In the genomic region with DNA sequence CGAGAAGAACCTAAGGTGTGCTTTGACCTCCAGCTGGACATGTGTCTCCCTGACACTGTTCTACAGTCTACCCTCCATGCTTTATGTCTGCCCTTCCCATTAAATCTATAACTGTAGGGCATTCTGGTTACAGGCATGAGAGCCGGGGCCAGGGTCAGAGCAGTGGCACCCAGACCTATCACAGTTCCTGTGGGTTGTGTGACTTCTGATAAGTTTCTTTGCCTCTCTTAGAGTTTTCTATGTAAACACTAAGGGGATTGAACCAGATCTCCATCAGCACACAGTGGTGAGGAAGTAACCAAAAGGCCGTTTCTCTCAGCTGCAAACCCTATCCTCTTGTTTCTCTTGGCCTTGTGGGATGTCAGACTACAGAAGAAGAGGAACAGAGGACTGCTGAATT, we compare ENCODE assay signal across 29 mouse cellular contexts. TPM values are rescaled to one million over a fixed set of nuclear protein-coding genes. Genes with fewer than 3 reads are reported as not detected.
DNase-seq lines count a peak whose midpoint lies in the region; ATAC-seq lines count a peak whose summit lies in the region.
"Had no signal": no experiment of that assay in that cellular context is flagged by ENCODE, and none has a peak within 500 bp of the region (broad histone marks: within the 10 kb centered on the region; RNA-seq: fewer than 3 reads in every experiment).

No protein-coding gene starts in this region.

- peaks cover 5% of the 10 kb centered on the region for H3K4me1 ChIP-seq in forebrain, embryonic 10.5 days
- H3K4me1 ChIP-seq in forebrain, embryonic 11.5 days (replicated peaks; ENCODE audit: control insufficient read depth, insufficient read depth, low read length): no peaks in the 10 kb centered on the region
- peaks cover 3% of the 10 kb centered on the region; the same call in 1 of the 2 replicates for H3K4me1 ChIP-seq in hindbrain, embryonic 10.5 days (replicated peaks)
- H3K4me1 ChIP-seq in hindbrain, embryonic 12.5 days: no peaks in the 10 kb centered on the region
- H3K4me1 ChIP-seq in liver, embryonic 13.5 days (replicated peaks): peaks cover 52% of the 10 kb centered on the region
- H3K4me1 ChIP-seq: neural tube, embryonic 12.5 days had no signal

- ATAC-seq in forebrain, embryonic 11.5 days (replicated peaks; ENCODE audit: low FRiP score): no peak
- no peak for ATAC-seq in hindbrain, embryonic 12.5 days (ENCODE audit: low FRiP score)
- ATAC-seq in liver, embryonic 13.5 days (ENCODE audit: low read depth): peak; percentile 67
- ATAC-seq in megakaryocyte-erythroid progenitor cell, adult 5-6 weeks (replicated peaks; ENCODE audit: low FRiP score, low TSS enrichment, poor library complexity, severe bottlenecking): peak; percentile 56; the same call in 1 of the 2 replicates
- ATAC-seq: intestine, embryonic 16.5 days; midbrain, embryonic 16.5 days; Patski had no signal

- H3K4me2 ChIP-seq in forebrain, embryonic 11.5 days (ENCODE audit: low read depth, low read length, severe bottlenecking): no peak overlapping the region
- H3K4me2 ChIP-seq in hindbrain, embryonic 12.5 days (replicated peaks): no peak overlapping the region
- 0 out of 2 replicates have a peak overlapping the region, but pooled peaks have one; percentile 2 for H3K4me2 ChIP-seq in liver, embryonic 13.5 days
- H3K4me2 ChIP-seq: embryonic facial prominence, embryonic 12.5 days; heart, embryonic 13.5 days; limb, embryonic 13.5 days; midbrain, embryonic 11.5 days; neural tube, embryonic 12.5 days had no signal

- intact Hi-C loops in left cerebral cortex, postnatal 10 days (cut with DNase I): no loop called here

- no peak for DNase-seq in forebrain, embryonic 10.5 days (ENCODE audit: extremely low spot score, low spot score)
- DNase-seq in forebrain, embryonic 11.5 days (ENCODE audit: low spot score): no peak
- no peak for DNase-seq in hindbrain, embryonic 10.5 days (ENCODE audit: low spot score)
- no peak for DNase-seq in liver, embryonic 13.5 days
- DNase-seq in left cerebral cortex, postnatal 10 days (ENCODE audit: extremely low spot score in 1 of 2, low spot score in 2 of 2): no peak
- no peak for DNase-seq in ovary, postnatal 10 days (ENCODE audit: low spot score)
- DNase-seq: adrenal gland, postnatal 10 days; cerebellum, adult 8-10 months; cerebellum, postnatal 25 days; embryo, embryonic 11 days; gastrocnemius, postnatal 25 days; heart, postnatal 10 days; kidney, postnatal 14 days; layer of hippocampus, adult 9-11 months; lung, adult 2 months; lung, postnatal 14 days; thymus, adult 2 months; thymus, postnatal 36 days had no signal

- H3K9me3 ChIP-seq in forebrain, embryonic 10.5 days: no peaks in the 10 kb centered on the region
- H3K9me3 ChIP-seq in forebrain, embryonic 11.5 days (ENCODE audit: control insufficient read depth, low read length): no peaks in the 10 kb centered on the region
- no peaks in the 10 kb centered on the region for H3K9me3 ChIP-seq in hindbrain, embryonic 10.5 days
- no peaks in the 10 kb centered on the region for H3K9me3 ChIP-seq in hindbrain, embryonic 12.5 days (replicated peaks)
- H3K9me3 ChIP-seq in liver, embryonic 13.5 days (replicated peaks): no peaks in the 10 kb centered on the region
- H3K9me3 ChIP-seq: embryonic facial prominence, embryonic 12.5 days; G1E; heart, embryonic 13.5 days; limb, embryonic 13.5 days; neural tube, embryonic 12.5 days had no signal

- WGBS in forebrain, embryonic 10.5 days: 83% methylated on average over 3 of the region's 3 CpGs
- WGBS in forebrain, embryonic 11.5 days: 84% methylated on average over 3 of the region's 3 CpGs
- 82% methylated on average over 3 of the region's 3 CpGs for WGBS in hindbrain, embryonic 10.5 days
- WGBS in hindbrain, embryonic 12.5 days: 85% methylated on average over 3 of the region's 3 CpGs
- 32% methylated on average over 3 of the region's 3 CpGs for WGBS in liver, embryonic 13.5 days (ENCODE audit: insufficient replicate concordance)

- H3K27ac ChIP-seq in forebrain, embryonic 10.5 days: peak overlapping the region; percentile 51; the same call in 1 of the 2 replicates
- H3K27ac ChIP-seq in forebrain, embryonic 11.5 days (ENCODE audit: low read depth, low read length): no peak overlapping the region
- 0 out of 2 replicates have a peak overlapping the region, but pooled peaks have one; percentile 53 for H3K27ac ChIP-seq in hindbrain, embryonic 10.5 days
- no peak overlapping the region for H3K27ac ChIP-seq in hindbrain, embryonic 12.5 days
- 0 out of 2 replicates have a peak overlapping the region, but pooled peaks have one; percentile 40 for H3K27ac ChIP-seq in liver, embryonic 13.5 days
- H3K27ac ChIP-seq: embryonic facial prominence, embryonic 12.5 days; heart, embryonic 13.5 days; limb, embryonic 13.5 days; neural tube, embryonic 12.5 days had no signal

- no peaks in the 10 kb centered on the region for H3K27me3 ChIP-seq in forebrain, embryonic 10.5 days (ENCODE audit: poor library complexity, severe bottlenecking)
- no peaks in the 10 kb centered on the region for H3K27me3 ChIP-seq in forebrain, embryonic 11.5 days (ENCODE audit: control insufficient read depth, insufficient read depth, low read length)
- no peaks in the 10 kb centered on the region for H3K27me3 ChIP-seq in hindbrain, embryonic 10.5 days (ENCODE audit: insufficient read depth, poor library complexity, severe bottlenecking)
- no peaks in the 10 kb centered on the region for H3K27me3 ChIP-seq in hindbrain, embryonic 12.5 days
- H3K27me3 ChIP-seq in liver, embryonic 13.5 days: 0 out of 2 replicates have a peak, but pooled peaks cover 5% of the 10 kb centered on the region
- H3K27me3 ChIP-seq: embryonic facial prominence, embryonic 12.5 days; heart, embryonic 13.5 days; limb, embryonic 13.5 days; neural tube, embryonic 12.5 days; Patski had no signal

- H3K36me3 ChIP-seq in forebrain, embryonic 10.5 days (replicated peaks): no peaks in the 10 kb centered on the region
- no peaks in the 10 kb centered on the region for H3K36me3 ChIP-seq in forebrain, embryonic 11.5 days (ENCODE audit: control insufficient read depth, insufficient read depth, low read length)
- no peaks in the 10 kb centered on the region for H3K36me3 ChIP-seq in hindbrain, embryonic 10.5 days
- H3K36me3 ChIP-seq in hindbrain, embryonic 12.5 days: no peaks in the 10 kb centered on the region
- H3K36me3 ChIP-seq in liver, embryonic 13.5 days: no peaks in the 10 kb centered on the region
- H3K36me3 ChIP-seq: embryonic facial prominence, embryonic 12.5 days; G1E; heart, embryonic 13.5 days; limb, embryonic 13.5 days; neural tube, embryonic 12.5 days had no signal

- H3K4me3 ChIP-seq in forebrain, embryonic 10.5 days: no peak overlapping the region
- H3K4me3 ChIP-seq in forebrain, embryonic 11.5 days (ENCODE audit: low read depth, low read length): no peak overlapping the region
- H3K4me3 ChIP-seq in hindbrain, embryonic 10.5 days: no peak overlapping the region
- no peak overlapping the region for H3K4me3 ChIP-seq in hindbrain, embryonic 12.5 days
- no peak overlapping the region for H3K4me3 ChIP-seq in liver, embryonic 13.5 days (replicated peaks)
- H3K4me3 ChIP-seq: embryonic facial prominence, embryonic 12.5 days; heart, embryonic 13.5 days; limb, embryonic 13.5 days; neural tube, embryonic 12.5 days had no signal

- H3K9ac ChIP-seq in forebrain, embryonic 11.5 days (ENCODE audit: low read length): no peak overlapping the region
- no peak overlapping the region for H3K9ac ChIP-seq in hindbrain, embryonic 12.5 days
- peak overlapping the region; percentile 22; the same call in 1 of the 2 replicates for H3K9ac ChIP-seq in liver, embryonic 13.5 days
- H3K9ac ChIP-seq: embryonic facial prominence, embryonic 12.5 days; heart, embryonic 13.5 days; limb, embryonic 13.5 days; neural tube, embryonic 12.5 days had no signal

RNA-seq across cellular contexts. Expression of a gene that starts 50.4 kb away (rescaled TPM):
- 54.6 and 68.6 TPM in 2 replicates for polyA plus RNA-seq in forebrain, embryonic 10.5 days (2016; fragmentation: Nextera tagmentation; extraction: Ambion mirVana)
- polyA plus RNA-seq in forebrain, embryonic 11.5 days (2014; fragmentation: Nextera tagmentation; extraction: Ambion mirVana): 71.2 TPM in 2 replicates
- 64.5 and 72.7 TPM in 2 replicates for polyA plus RNA-seq in hindbrain, embryonic 10.5 days (2016; fragmentation: Nextera tagmentation; extraction: Ambion mirVana)
- polyA plus RNA-seq in hindbrain, embryonic 12.5 days (2016; fragmentation: Nextera tagmentation; extraction: Ambion mirVana): 70.5 and 82.4 TPM in 2 replicates
- 136 and 141 TPM in 2 replicates for polyA plus RNA-seq in liver, embryonic 13.5 days (2015; fragmentation: Nextera tagmentation; extraction: Ambion mirVana)
- 9.2 and 21.2 TPM in 2 replicates for total RNA-seq in megakaryocyte-erythroid progenitor cell, adult 5-6 weeks (2014; fragmentation: Nextera tagmentation)
- total RNA-seq in megakaryocyte-erythroid progenitor cell, adult 5-6 weeks (2017): 17.1 and 26.4 TPM in 2 replicates
- 10 to 100 TPM; 69.5 to 79.9 TPM for total RNA-seq in left cerebral cortex, postnatal 10 days (2021)

Comparison
In these comparisons a context has a peak if more than half of its experiments do, and no peak if none do; other contexts are left out.
1. H3K27ac ChIP-seq: peak in forebrain, embryonic 10.5 days (single experiment), hindbrain, embryonic 10.5 days (single experiment) and liver, embryonic 13.5 days (single experiment); none in forebrain, embryonic 11.5 days (single experiment) and hindbrain, embryonic 12.5 days (single experiment).
2. ATAC-seq: peak in liver, embryonic 13.5 days (single experiment) and megakaryocyte-erythroid progenitor cell, adult 5-6 weeks (single experiment); none in forebrain, embryonic 11.5 days (single experiment) and hindbrain, embryonic 12.5 days (single experiment).